Mouse (Mus musculus): ENCODE data around the gene Zfp423.

GRCm38 (mm10) chr8:87645829-87646483 is 313.4 kb downstream of the Zfp423 start:
- TF ChIP-seq CTCF (IDR thresholded peaks at IDR 0.05) = no peak
- TF ChIP-seq EP300 (IDR thresholded peaks at IDR 0.05) = no peak

Measured in lung, postnatal 0 days (tissue).